Mouse (Mus musculus) bone marrow macrophage, adult 2 months (primary cell): ENCODE results near the gene Spock1. TPM values are rescaled to one million over a fixed set of nuclear protein-coding genes. Genes with fewer than 3 reads are reported as not detected.

Experiments
- H3K27ac ChIP-seq: 2 replicates; pipeline ENCODE4 v1.5.1; 2012; ENCODE audit warnings: low read depth, low read length; ENCODE audit not compliant: insufficient read depth
- H3K4me1 ChIP-seq: 2 replicates; pipeline ENCODE4 v1.6.1; 2012; ENCODE audit warnings: low read length; ENCODE audit not compliant: control insufficient read depth, insufficient read depth
- H3K4me3 ChIP-seq: 2 replicates; pipeline ENCODE4 v1.5.1; 2012; ENCODE audit warnings: mild to moderate bottlenecking, low read length, moderate library complexity; ENCODE audit not compliant: insufficient read depth
- CTCF ChIP-seq: IDR thresholded peaks from 2 replicates; pipeline ENCODE4 v1.5.1; 2012; ENCODE audit warnings: low read depth, mild to moderate bottlenecking, low read length, moderate library complexity
- POLR2A ChIP-seq: IDR thresholded peaks from 2 replicates; pipeline ENCODE4 v1.6.1; 2012; ENCODE audit warnings: mild to moderate bottlenecking, low read depth, low read length, borderline replicate concordance
- polyA plus RNA-seq: library from polyadenylated mRNA; stranded (reverse); fragments of >200 nt; gene quantifications from 2 replicates; pipeline ENCODE4 v1.2.4, GENCODE M21; 2012; ENCODE audit not compliant: missing spikeins, insufficient read depth, insufficient read length

The Spock1 gene
- polyA plus RNA-seq, 1 experiment = not detected

- H3K4me1 ChIP-seq = no peaks in the 10 kb centered on the region
- H3K4me3 ChIP-seq = no peak overlapping the region
- H3K27ac ChIP-seq = no peak overlapping the region
- TF ChIP-seq CTCF (no peak), POLR2A (no peak)
These were observed 61.7 kb downstream of the Spock1 start for GRCm38 (mm10) chr13:57846468-57846867.

GRCm38 (mm10) chr13:57841141-57841848, 66.8 kb downstream of the Spock1 start:
- H3K4me1 ChIP-seq = no peaks in the 10 kb centered on the region
- TF ChIP-seq POLR2A (no peak), CTCF (no peak)
- H3K4me3 ChIP-seq = no peak overlapping the region
- H3K27ac ChIP-seq = no peak overlapping the region

GRCm38 (mm10) chr13:57837691-57838437, 70.3 kb downstream of the Spock1 start:
- no peak overlapping the region for H3K4me3 ChIP-seq
- H3K27ac ChIP-seq = no peak overlapping the region
- no peak for TF ChIP-seq CTCF
- no peak for TF ChIP-seq POLR2A
- H3K4me1 ChIP-seq = no peaks in the 10 kb centered on the region

- H3K27ac ChIP-seq = no peak overlapping the region
- H3K4me3 ChIP-seq = no peak overlapping the region
- H3K4me1 ChIP-seq = no peaks in the 10 kb centered on the region
- no peak for TF ChIP-seq POLR2A
- no peak for TF ChIP-seq CTCF
These were observed 76.6 kb downstream of the Spock1 start for GRCm38 (mm10) chr13:57831374-57832163.

- Histone ChIP-seq H3K4me3 (no peak overlapping the region), H3K27ac (no peak overlapping the region), H3K4me1 (no peaks in the 10 kb centered on the region)
- TF ChIP-seq POLR2A = no peak
- TF ChIP-seq CTCF = no peak
These were observed 77.2 kb downstream of the Spock1 start for GRCm38 (mm10) chr13:57830896-57831295.

GRCm38 (mm10) chr13:57830091-57830490, 78.0 kb downstream of the Spock1 start:
- TF ChIP-seq CTCF (no peak), POLR2A (no peak)
- no peak overlapping the region for H3K4me3 ChIP-seq
- H3K27ac ChIP-seq = no peak overlapping the region
- no peaks in the 10 kb centered on the region for H3K4me1 ChIP-seq

- no peak overlapping the region for H3K4me3 ChIP-seq
- H3K4me1 ChIP-seq = no peaks in the 10 kb centered on the region
- no peak overlapping the region for H3K27ac ChIP-seq
- TF ChIP-seq CTCF (no peak), POLR2A (no peak)
These were observed 91.9 kb downstream of the Spock1 start for GRCm38 (mm10) chr13:57816276-57816675.

- H3K4me3 ChIP-seq = no peak overlapping the region
- no peaks in the 10 kb centered on the region for H3K4me1 ChIP-seq
- TF ChIP-seq CTCF = no peak
- TF ChIP-seq POLR2A = no peak
- H3K27ac ChIP-seq = no peak overlapping the region
These were observed 95.5 kb downstream of the Spock1 start for GRCm38 (mm10) chr13:57812643-57813042.

- Histone ChIP-seq H3K4me3 (no peak overlapping the region), H3K27ac (no peak overlapping the region), H3K4me1 (no peaks in the 10 kb centered on the region)
- no peak for TF ChIP-seq POLR2A
- no peak for TF ChIP-seq CTCF
These were observed 96.9 kb downstream of the Spock1 start for GRCm38 (mm10) chr13:57811253-57811652.

- no peak overlapping the region for H3K4me3 ChIP-seq
- H3K4me1 ChIP-seq = no peaks in the 10 kb centered on the region
- H3K27ac ChIP-seq = no peak overlapping the region
- TF ChIP-seq CTCF (no peak), POLR2A (no peak)
These were observed 97.3 kb downstream of the Spock1 start for GRCm38 (mm10) chr13:57810816-57811215.
